In the genomic region with DNA sequence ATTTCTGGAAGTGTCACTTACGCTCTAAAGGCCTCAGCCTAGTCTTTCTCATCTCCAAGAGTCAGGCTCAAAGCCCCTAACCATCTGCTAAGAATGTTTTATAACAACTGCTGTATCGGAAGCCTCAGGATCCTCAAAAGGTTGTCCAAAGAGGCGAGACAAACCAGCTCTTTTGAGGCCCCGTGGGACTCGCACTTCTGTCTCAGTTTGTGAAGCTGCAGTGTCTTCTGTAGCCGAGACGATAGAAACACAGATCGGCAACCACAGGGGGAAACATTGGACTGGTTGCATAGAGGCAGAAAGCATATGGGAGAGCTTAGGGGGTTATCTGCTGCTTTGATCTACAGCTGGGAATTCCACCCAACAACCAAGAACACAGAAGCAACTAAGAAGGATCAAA, we compare ENCODE assay signal across 25 mouse cellular contexts.
DNase-seq lines count a peak whose midpoint lies in the region; ATAC-seq lines count a peak whose summit lies in the region.
"Had no signal": no experiment of that assay in that cellular context is flagged by ENCODE, and none has a peak within 500 bp of the region (broad histone marks: within the 10 kb centered on the region; RNA-seq: fewer than 3 reads in every experiment).

No protein-coding gene starts in this region.

- no peaks in the 10 kb centered on the region for H3K27me3 ChIP-seq in heart, embryonic 10.5 days (ENCODE audit: insufficient read depth, poor library complexity, severe bottlenecking)
- H3K27me3 ChIP-seq in embryonic facial prominence, embryonic 12.5 days, result no peaks in the 10 kb centered on the region
- no peaks in the 10 kb centered on the region for H3K27me3 ChIP-seq in embryonic facial prominence, embryonic 13.5 days
- no peaks in the 10 kb centered on the region for H3K27me3 ChIP-seq in limb, embryonic 15.5 days
- no peaks in the 10 kb centered on the region for H3K27me3 ChIP-seq in forebrain, embryonic 14.5 days (replicated peaks; ENCODE audit: control insufficient read depth, insufficient read depth, low read length)
- H3K27me3 ChIP-seq: forebrain, embryonic 13.5 days; heart, embryonic 13.5 days; hindbrain, embryonic 12.5 days; hindbrain, embryonic 15.5 days had no signal

- H3K4me3 ChIP-seq in heart, embryonic 10.5 days, result no peak overlapping the region
- no peak overlapping the region for H3K4me3 ChIP-seq in embryonic facial prominence, embryonic 12.5 days
- no peak overlapping the region for H3K4me3 ChIP-seq in embryonic facial prominence, embryonic 13.5 days
- no peak overlapping the region for H3K4me3 ChIP-seq in limb, embryonic 15.5 days
- no peak overlapping the region for H3K4me3 ChIP-seq in forebrain, embryonic 14.5 days (ENCODE audit: low read depth, low read length)
- H3K4me3 ChIP-seq: forebrain, embryonic 10.5 days; forebrain, embryonic 13.5 days; gastrocnemius, adult 2 months; heart, embryonic 13.5 days; hindbrain, embryonic 12.5 days; hindbrain, embryonic 15.5 days had no signal

- peaks cover 8% of the 10 kb centered on the region; the same call in 1 of the 2 replicates for H3K4me1 ChIP-seq in heart, embryonic 10.5 days
- H3K4me1 ChIP-seq in embryonic facial prominence, embryonic 12.5 days, result peaks cover 14% of the 10 kb centered on the region
- H3K4me1 ChIP-seq in embryonic facial prominence, embryonic 13.5 days, result peaks cover 41% of the 10 kb centered on the region
- 0 out of 2 replicates have a peak, but pooled peaks cover 5% of the 10 kb centered on the region for H3K4me1 ChIP-seq in limb, embryonic 15.5 days
- no peaks in the 10 kb centered on the region for H3K4me1 ChIP-seq in forebrain, embryonic 14.5 days (ENCODE audit: control insufficient read depth, insufficient read depth, low read length)
- H3K4me1 ChIP-seq: forebrain, embryonic 10.5 days; forebrain, embryonic 13.5 days; hindbrain, embryonic 12.5 days; hindbrain, embryonic 15.5 days had no signal

- 82% methylated on average over 8 of the region's 8 CpGs for WGBS in heart, embryonic 10.5 days
- WGBS in embryonic facial prominence, embryonic 12.5 days, result 58% methylated on average over 8 of the region's 8 CpGs
- WGBS in embryonic facial prominence, embryonic 13.5 days, result 51% methylated on average over 8 of the region's 8 CpGs
- 67% methylated on average over 8 of the region's 8 CpGs for WGBS in limb, embryonic 15.5 days
- WGBS in forebrain, embryonic 14.5 days, result 87% methylated on average over 8 of the region's 8 CpGs

- H3K4me2 ChIP-seq in embryonic facial prominence, embryonic 12.5 days (replicated peaks), result no peak overlapping the region
- H3K4me2 ChIP-seq in embryonic facial prominence, embryonic 13.5 days, result no peak overlapping the region
- no peak overlapping the region for H3K4me2 ChIP-seq in limb, embryonic 15.5 days
- H3K4me2 ChIP-seq in forebrain, embryonic 14.5 days (ENCODE audit: low read length), result no peak overlapping the region
- H3K4me2 ChIP-seq: forebrain, embryonic 13.5 days; heart, embryonic 13.5 days; hindbrain, embryonic 12.5 days; hindbrain, embryonic 15.5 days had no signal

- H3K27ac ChIP-seq in heart, embryonic 10.5 days, result no peak overlapping the region
- H3K27ac ChIP-seq in embryonic facial prominence, embryonic 12.5 days, result 0 out of 2 replicates have a peak overlapping the region, but pooled peaks have one; percentile 47
- H3K27ac ChIP-seq in embryonic facial prominence, embryonic 13.5 days, result peak overlapping the region; percentile 79
- peak overlapping the region; percentile 54; the same call in 1 of the 2 replicates for H3K27ac ChIP-seq in limb, embryonic 15.5 days
- no peak overlapping the region for H3K27ac ChIP-seq in forebrain, embryonic 14.5 days (ENCODE audit: low read depth, low read length)
- H3K27ac ChIP-seq: forebrain, embryonic 10.5 days; forebrain, embryonic 13.5 days; gastrocnemius, adult 2 months; heart, embryonic 13.5 days; hindbrain, embryonic 12.5 days; hindbrain, embryonic 15.5 days had no signal

- ATAC-seq in embryonic facial prominence, embryonic 12.5 days (ENCODE audit: insufficient number of reproducible peaks, insufficient read depth, low FRiP score, low TSS enrichment), result no peak
- no peak for ATAC-seq in embryonic facial prominence, embryonic 13.5 days (ENCODE audit: insufficient number of reproducible peaks, insufficient read depth, low FRiP score, low TSS enrichment, low read depth)
- ATAC-seq in limb, embryonic 15.5 days (ENCODE audit: insufficient number of reproducible peaks, low FRiP score, low TSS enrichment, low read depth), result no peak
- ATAC-seq in forebrain, embryonic 14.5 days, result no peak
- ATAC-seq: CD4-positive, CD25-positive, alpha-beta regulatory T cell, adult 4 months; forebrain, embryonic 13.5 days; forebrain, postnatal 0 days; intestine, postnatal 0 days had no signal

- DNase-seq in heart, adult 11 months, result peak; percentile 55
- no peak for DNase-seq in heart, embryonic 10.5 days (ENCODE audit: low spot score)
- no peak for DNase-seq in forebrain, embryonic 14.5 days (ENCODE audit: low spot score)
- DNase-seq: adrenal gland, adult 2 months; adrenal gland, postnatal 14 days; cerebellum, adult 11 months; cerebellum, adult 2 months; cerebellum, adult 9-11 months; cerebellum, postnatal 25 days; forebrain, postnatal 0 days; gastrocnemius, adult 2 months; gastrocnemius, postnatal 14 days; heart, adult 18-20 months; heart, postnatal 14 days; heart, postnatal 4 days had no signal

- no peaks in the 10 kb centered on the region for H3K9me3 ChIP-seq in heart, embryonic 10.5 days
- no peaks in the 10 kb centered on the region for H3K9me3 ChIP-seq in embryonic facial prominence, embryonic 12.5 days
- no peaks in the 10 kb centered on the region for H3K9me3 ChIP-seq in embryonic facial prominence, embryonic 13.5 days
- H3K9me3 ChIP-seq in limb, embryonic 15.5 days, result no peaks in the 10 kb centered on the region
- no peaks in the 10 kb centered on the region for H3K9me3 ChIP-seq in forebrain, embryonic 14.5 days (replicated peaks; ENCODE audit: control insufficient read depth, low read length)
- H3K9me3 ChIP-seq: forebrain, embryonic 10.5 days; forebrain, embryonic 13.5 days; heart, embryonic 13.5 days; hindbrain, embryonic 12.5 days; hindbrain, embryonic 15.5 days had no signal

- no peaks in the 10 kb centered on the region for H3K36me3 ChIP-seq in heart, embryonic 10.5 days
- no peaks in the 10 kb centered on the region for H3K36me3 ChIP-seq in embryonic facial prominence, embryonic 12.5 days
- no peaks in the 10 kb centered on the region for H3K36me3 ChIP-seq in embryonic facial prominence, embryonic 13.5 days
- H3K36me3 ChIP-seq in limb, embryonic 15.5 days, result no peaks in the 10 kb centered on the region
- H3K36me3 ChIP-seq in forebrain, embryonic 14.5 days (ENCODE audit: control insufficient read depth, insufficient read depth, low read length), result no peaks in the 10 kb centered on the region
- H3K36me3 ChIP-seq: forebrain, embryonic 10.5 days; heart, embryonic 13.5 days; hindbrain, embryonic 12.5 days; hindbrain, embryonic 15.5 days had no signal

- no peak overlapping the region for H3K9ac ChIP-seq in embryonic facial prominence, embryonic 12.5 days
- no peak overlapping the region for H3K9ac ChIP-seq in embryonic facial prominence, embryonic 13.5 days
- no peak overlapping the region for H3K9ac ChIP-seq in limb, embryonic 15.5 days
- H3K9ac ChIP-seq in forebrain, embryonic 14.5 days (ENCODE audit: low read length), result no peak overlapping the region
- H3K9ac ChIP-seq: forebrain, embryonic 13.5 days; forebrain, postnatal 0 days; heart, embryonic 13.5 days; hindbrain, embryonic 12.5 days; hindbrain, embryonic 15.5 days had no signal

Comparison
In these comparisons a context has a peak if more than half of its experiments do, and no peak if none do; other contexts are left out.
1. H3K27ac ChIP-seq: peak in embryonic facial prominence, embryonic 12.5 days (single experiment), embryonic facial prominence, embryonic 13.5 days (single experiment) and limb, embryonic 15.5 days (single experiment); none in heart, embryonic 10.5 days (single experiment) and forebrain, embryonic 14.5 days (single experiment).